Mouse (Mus musculus) limb, embryonic 14.5 days (tissue): ENCODE measurements at regions not wholly inside any gene's neighbourhood (a gene's known extent, or its start where the extent isn't known, plus 50 kb on each side); places are given as distances from the start of the nearest gene placed in this dataset.

Experiments used
- ATAC-seq: fragments of 200-750 bp; cut with Nextera tagmentation; 2 replicates; pipeline ENCODE4 v1.8.0; 2017; ENCODE audit warnings: low read depth, moderate number of reproducible peaks, moderate TSS enrichment; ENCODE audit not compliant: low FRiP score
- DNase-seq: peaks from one replicate; pipeline ENCODE4 v3.0.0-alpha.2; 2015; ENCODE audit warnings: low spot score
- H3K27ac ChIP-seq: fragments of 300-500 bp; sonication (generic); replicated peaks from 2 replicates; pipeline ENCODE4 v1.5.1; 2014; ENCODE audit warnings: low read depth, mild to moderate bottlenecking, low read length, moderate library complexity, mixed read lengths
- H3K27me3 ChIP-seq: fragments of 300-500 bp; sonication (generic); 2 replicates; pipeline ENCODE4 v1.6.1; 2014; ENCODE audit warnings: low read length, mixed read lengths; ENCODE audit not compliant: control insufficient read depth, insufficient read depth
- H3K36me3 ChIP-seq: fragments of 300-500 bp; sonication (generic); 2 replicates; pipeline ENCODE4 v1.6.1; 2014; ENCODE audit warnings: mild to moderate bottlenecking, low read length, moderate library complexity, mixed read lengths; ENCODE audit not compliant: control insufficient read depth, insufficient read depth
- H3K4me1 ChIP-seq: fragments of 300-500 bp; sonication (generic); 2 replicates; pipeline ENCODE4 v1.6.1; 2014; ENCODE audit warnings: antibody characterized with exemption, low read length, mixed read lengths; ENCODE audit not compliant: control insufficient read depth, insufficient read depth
- H3K4me2 ChIP-seq: fragments of 300-500 bp; sonication (generic); replicated peaks from 2 replicates; pipeline ENCODE4 v1.6.1; 2014; ENCODE audit warnings: low read depth, mild to moderate bottlenecking, low read length, moderate library complexity; ENCODE audit not compliant: severe bottlenecking
- H3K4me3 ChIP-seq: fragments of 300-500 bp; sonication (generic); replicated peaks from 2 replicates; pipeline ENCODE4 v1.5.1; 2014; ENCODE audit warnings: low read length
- H3K9ac ChIP-seq: fragments of 300-500 bp; sonication (generic); 2 replicates; pipeline ENCODE4 v1.6.1; 2014; ENCODE audit warnings: mild to moderate bottlenecking, low read depth, low read length, moderate library complexity; ENCODE audit not compliant: severe bottlenecking
- H3K9me3 ChIP-seq: fragments of 300-500 bp; sonication (generic); 2 replicates; pipeline ENCODE4 v1.6.1; 2016; ENCODE audit warnings: low read length; ENCODE audit not compliant: control insufficient read depth
- POLR2A ChIP-seq: fragments of 200-500 bp; IDR thresholded peaks from 2 replicates; pipeline ENCODE4 v1.8.0; 2012; ENCODE audit warnings: inconsistent platforms, mild to moderate bottlenecking, moderate library complexity, borderline replicate concordance; ENCODE audit not compliant: insufficient read depth, insufficient read length; ENCODE audit errors: extremely low read depth
- WGBS: fragments of 180-500 bp; shearing (Covaris S2); extraction: QIAGEN DNeasy Blood & Tissue Kit; methylation state at CpG from one replicate; pipeline ENCODE4 v1.1.7; 2014; 5-methylcytosine and 5-hydroxymethylcytosine counted together

DNA sequence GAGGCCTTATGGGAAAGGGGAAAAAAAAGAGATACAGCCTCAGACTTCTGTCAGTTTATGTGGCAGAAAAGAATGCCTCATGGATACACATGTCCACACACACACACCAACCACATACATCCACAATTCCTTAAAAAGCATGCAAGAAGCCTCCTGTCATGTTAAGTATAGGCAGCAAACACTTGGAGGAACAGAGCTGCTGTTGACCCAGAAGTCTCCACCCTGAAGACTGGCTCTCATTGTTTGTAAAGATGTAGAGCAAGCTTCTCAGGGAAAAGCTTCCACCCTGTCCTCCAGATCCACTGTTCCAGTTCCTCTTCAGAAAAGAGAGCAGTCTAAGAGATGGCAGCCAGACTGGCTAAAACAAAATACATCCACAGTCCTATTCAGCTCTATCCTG lies 61.3 kb upstream of the Pgr start:
- no peaks in the 10 kb centered on the region for H3K9me3 ChIP-seq
- H3K4me3 ChIP-seq, result no peak overlapping the region
- no peak overlapping the region for H3K4me2 ChIP-seq
- H3K9ac ChIP-seq, result no peak overlapping the region
- DNase-seq (no peak), ATAC-seq (no peak)
- H3K4me1 ChIP-seq, result no peaks in the 10 kb centered on the region
- no peaks in the 10 kb centered on the region for H3K27me3 ChIP-seq
- no peak for TF ChIP-seq POLR2A
- H3K36me3 ChIP-seq, result no peaks in the 10 kb centered on the region
- no peak overlapping the region for H3K27ac ChIP-seq

DNA sequence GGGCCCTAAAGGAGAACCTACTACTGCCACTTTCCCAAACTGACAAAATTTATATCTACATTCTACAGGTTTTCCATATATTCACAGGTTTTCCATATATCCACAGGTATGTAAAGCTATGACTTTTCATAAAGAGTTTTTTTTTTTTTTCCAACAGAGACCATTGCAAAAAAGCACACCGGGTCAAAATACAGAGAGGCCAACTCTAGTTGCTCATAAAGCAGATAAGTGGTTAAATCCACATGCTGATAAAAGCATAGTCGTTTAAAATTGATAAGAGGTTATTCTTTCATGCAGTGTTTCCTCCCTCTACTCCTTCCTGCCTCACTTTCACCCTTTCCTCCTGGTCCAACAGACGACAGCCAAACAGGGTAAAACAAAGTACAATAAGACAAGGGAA lies 60.7 kb upstream of the Pgr start:
- ATAC-seq (no peak), DNase-seq (no peak)
- Histone ChIP-seq H3K9ac (no peak overlapping the region), H3K9me3 (no peaks in the 10 kb centered on the region), H3K4me2 (no peak overlapping the region), H3K4me1 (no peaks in the 10 kb centered on the region), H3K27me3 (no peaks in the 10 kb centered on the region), H3K4me3 (no peak overlapping the region), H3K36me3 (no peaks in the 10 kb centered on the region), H3K27ac (no peak overlapping the region)
- 67% methylated on average over 3 of the region's 3 CpGs for WGBS
- no peak for TF ChIP-seq POLR2A
